Mouse (Mus musculus) layer of hippocampus, adult 9-10 months (tissue): ENCODE data around the gene Ppp1r12c.

Experiments
- DNase-seq: peaks from one replicate; pipeline ENCODE4 v3.0.0; 2022; ENCODE audit warnings: low spot score

Gene Ppp1r12c

GRCm38 (mm10) chr7:4516332-4517050 lies 15.0 kb upstream of the Ppp1r12c start, which contains the start of gene Tnnt1:
TSS of gene Tnnt1 (minus strand) at chr7:4516382.
- DNase-seq, result no peak

DNA sequence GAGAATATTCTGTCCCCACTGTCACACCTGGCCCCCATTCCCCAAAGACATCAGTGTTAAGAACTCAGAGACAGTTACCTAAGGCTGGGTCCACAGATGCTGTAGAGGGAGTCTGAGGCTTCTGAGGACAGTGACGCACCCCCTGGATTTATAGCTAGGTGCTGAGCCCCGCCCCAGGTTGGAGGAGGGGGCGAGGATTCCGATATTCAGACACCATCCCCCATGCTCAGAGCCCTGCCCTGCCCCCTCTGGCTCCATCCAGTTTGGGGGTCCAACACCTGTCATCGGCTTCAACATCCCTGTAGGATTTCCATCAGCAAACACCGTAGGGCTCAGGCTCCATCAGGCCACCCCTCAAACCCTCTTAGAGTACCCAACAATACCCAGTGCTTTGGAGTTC lies 14.4 kb upstream of the Ppp1r12c start:
- no peak for DNase-seq

DNA sequence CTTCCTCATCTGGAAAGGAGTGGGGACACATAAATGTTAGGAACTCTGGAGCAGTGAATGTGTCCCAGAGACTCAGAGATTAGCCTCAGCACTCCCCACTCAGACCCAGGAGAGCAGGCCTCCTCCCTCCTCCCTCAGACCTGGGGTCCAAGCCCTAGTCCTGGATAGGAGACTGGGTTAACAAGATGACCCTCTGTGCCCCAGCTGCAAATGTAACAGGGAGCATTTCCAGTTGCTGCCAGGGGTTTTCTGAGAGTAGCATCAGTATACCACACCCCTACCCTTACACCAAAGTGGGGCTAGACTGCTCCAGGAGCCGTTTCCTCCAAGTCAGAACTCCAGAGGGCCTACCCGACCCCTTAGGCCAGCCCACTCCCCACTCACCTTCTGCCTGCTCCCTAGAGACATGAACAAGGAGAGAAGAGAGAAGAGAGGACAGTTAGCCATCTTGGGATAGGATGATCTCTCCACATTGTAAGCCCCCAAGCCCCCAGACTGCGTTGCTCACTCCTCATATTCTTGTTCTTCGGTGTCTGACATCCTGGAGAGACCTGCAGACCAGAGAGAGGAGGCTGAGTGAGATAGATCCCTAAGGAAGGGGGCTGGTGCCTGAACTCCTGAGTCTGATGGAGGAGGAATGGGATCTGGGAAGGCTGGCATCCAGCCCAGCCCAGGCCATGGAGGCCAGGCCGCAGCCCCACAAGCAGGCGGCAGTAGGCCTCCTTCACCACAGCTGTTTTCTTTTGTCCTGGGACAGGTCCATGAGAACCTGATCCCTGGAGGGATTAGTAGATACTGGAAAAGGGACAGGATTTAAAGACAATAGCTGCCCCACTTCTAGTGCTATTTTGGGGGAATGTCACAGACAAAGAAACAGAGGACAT lies 12.6 kb upstream of the Ppp1r12c start:
- no peak for DNase-seq

DNA sequence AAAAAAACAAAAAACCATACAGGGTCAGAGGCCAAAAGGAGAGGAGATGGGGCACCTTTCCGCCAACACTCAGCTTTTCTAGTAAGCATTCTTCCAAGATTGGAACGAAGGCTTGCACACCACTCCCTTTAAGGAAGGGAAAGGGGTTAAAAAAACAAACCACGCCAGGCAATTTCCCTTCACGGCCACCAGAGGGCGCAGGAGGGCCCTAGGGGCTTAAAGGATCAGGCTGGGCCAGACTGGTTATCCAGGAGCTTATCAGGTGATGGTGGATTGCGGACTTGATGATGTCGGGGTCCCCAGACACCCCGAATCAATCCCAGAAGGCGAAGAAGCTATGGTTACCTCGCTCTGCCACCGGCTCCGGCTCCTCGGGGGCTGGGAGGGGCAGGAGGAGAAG lies 11.8 kb upstream of the Ppp1r12c start:
- DNase-seq, result no peak

DNA sequence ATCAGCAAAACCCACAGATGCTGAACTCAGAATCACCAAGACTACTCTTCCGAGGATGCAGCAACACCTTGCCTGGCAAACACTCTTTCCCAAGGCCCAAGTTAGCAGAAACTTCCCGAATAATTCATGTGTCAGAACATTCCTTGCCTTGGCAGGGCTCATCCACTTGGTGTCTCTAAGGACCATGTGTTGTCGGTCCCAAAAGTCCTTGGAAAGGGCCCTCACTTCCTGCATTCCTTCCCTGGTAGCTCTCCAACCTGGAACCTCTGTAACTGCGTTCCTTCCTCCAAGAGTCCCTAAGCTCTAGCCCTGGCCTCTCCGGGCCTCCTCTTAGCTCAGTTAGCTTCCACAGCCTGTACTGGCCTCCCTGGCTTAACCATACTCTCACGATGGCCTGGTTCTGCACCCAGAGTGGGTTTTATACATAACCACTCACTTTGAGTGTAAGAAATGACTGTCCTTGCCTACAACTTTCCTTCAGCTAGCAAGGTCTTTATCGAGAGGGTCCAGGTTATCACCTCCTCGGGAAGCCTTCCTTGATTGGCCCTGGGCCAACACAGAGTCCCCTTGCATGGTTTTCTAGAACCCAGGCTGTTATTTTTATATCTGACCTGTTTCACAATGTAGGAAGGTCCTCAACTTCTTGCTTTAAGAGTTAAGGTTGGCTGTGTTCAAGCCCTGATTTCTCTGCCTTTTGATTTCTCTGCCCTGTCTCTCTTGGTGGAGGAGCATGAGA lies 10.2 kb upstream of the Ppp1r12c start:
- no peak for DNase-seq

- DNase-seq, result no peak
These were observed 8.6 kb upstream of the Ppp1r12c start for GRCm38 (mm10) chr7:4509863-4510608.

- DNase-seq, result no peak
These were observed 7.2 kb upstream of the Ppp1r12c start for GRCm38 (mm10) chr7:4508739-4509116.

DNA sequence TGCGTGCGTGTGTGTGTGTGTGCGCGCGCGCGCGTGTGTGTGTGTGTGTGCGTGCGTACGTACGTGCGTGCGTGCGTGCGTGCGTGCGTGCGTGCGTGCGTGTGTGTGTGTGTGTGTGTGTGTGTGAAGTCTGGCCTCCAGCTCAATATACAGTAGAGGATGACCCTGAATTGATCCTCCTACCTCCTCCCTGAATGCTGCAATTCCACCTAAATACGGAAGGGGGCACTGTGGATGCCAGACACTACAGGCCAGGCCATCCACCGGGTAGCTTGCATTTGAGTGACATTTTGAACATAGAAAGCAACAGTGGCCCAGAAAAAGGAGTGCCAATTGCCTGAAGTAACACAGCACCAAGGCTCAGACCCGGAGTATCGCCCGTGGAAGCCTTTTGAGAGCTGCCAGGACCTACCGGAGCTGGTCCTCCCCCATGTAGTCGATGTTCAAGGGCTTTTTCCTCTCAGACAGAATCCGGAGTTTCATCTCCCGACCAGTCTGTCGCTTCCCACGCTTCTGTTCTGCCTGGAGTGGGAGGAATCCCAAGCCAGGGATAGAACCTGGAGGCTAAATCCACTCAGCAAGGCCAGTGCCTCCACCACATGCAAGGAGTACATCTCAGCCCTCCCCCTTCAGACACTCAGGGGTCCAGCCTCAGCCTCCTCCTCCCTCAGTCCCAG lies 6.7 kb upstream of the Ppp1r12c start:
- DNase-seq, result no peak

DNA sequence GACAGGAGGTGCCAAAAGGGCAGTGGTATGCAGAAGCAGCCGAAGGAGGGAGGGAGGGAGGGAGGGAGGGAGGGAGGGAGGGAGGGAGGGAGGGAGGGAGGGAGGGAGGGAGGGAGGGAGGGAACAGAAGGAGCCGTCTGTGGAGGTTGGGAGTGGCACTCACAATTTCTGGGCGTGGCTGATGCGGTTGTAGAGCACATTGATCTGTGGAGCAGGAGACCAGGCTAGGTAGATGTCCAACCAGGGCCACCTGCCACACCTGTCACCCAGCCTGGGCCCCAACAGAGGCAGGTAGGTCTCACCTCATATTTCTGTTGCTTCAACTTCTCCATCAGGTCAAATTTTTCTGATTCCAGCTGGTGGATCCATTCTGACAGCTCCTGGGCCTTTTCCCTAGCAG lies 5.7 kb upstream of the Ppp1r12c start:
- no peak for DNase-seq

GRCm38 (mm10) chr7:4504646-4505435 lies 3.4 kb upstream of the Ppp1r12c start:
- no peak for DNase-seq

DNA sequence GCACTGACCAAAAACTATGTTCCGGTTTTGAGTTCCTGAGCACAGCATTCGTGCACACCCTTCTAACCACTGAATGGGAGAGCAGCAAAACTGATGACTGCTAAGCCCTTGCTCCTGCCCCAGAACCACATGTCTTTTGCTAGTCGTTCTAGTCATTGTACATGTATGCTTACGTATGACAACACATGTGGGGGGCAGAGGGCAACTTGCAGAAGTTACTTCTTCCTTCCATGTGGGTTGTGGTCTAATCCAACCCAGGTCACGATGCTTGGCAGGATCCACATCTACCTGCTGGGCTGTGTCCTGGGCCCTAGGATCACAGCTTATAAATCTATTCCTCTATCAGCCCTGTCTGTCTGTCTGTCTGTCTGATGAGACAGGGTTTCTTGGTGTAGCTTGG lies 2.4 kb upstream of the Ppp1r12c start:
- no peak for DNase-seq

- DNase-seq, result no peak
These were observed 1.6 kb upstream of the Ppp1r12c start for GRCm38 (mm10) chr7:4503100-4503499.

- peak; percentile 84 for DNase-seq
These were observed 1.1 kb upstream of the Ppp1r12c start for GRCm38 (mm10) chr7:4502421-4503090.

DNA sequence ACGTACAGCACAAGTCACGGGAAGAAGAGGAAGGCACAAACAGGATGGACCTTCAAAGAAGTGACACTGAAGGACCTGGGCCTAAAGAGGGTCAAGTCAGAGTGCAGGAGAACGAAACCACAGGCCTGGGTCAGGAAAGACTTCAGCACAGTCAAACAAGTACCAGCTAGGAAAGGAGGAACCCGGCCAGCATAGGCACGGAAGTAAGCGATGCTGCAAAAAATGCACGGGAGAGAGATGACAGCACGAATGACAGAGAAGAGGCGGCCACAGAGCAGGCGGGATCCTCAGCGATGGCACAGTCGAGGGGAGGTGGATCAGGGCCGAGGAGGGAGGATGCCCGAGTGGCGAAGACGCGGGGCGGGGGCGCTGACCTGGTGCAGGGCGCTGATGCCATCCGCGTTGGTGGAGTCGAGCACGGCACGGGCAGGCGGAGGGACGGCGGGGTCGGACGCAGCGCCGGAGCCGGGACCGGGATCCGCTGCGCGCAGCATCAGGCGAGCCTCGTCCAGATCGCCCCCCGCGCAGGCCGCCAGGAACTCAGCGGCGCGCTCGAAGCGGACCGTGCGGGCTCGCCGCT lies 498 bp downstream of the Ppp1r12c start:
- DNase-seq, result no peak

DNA sequence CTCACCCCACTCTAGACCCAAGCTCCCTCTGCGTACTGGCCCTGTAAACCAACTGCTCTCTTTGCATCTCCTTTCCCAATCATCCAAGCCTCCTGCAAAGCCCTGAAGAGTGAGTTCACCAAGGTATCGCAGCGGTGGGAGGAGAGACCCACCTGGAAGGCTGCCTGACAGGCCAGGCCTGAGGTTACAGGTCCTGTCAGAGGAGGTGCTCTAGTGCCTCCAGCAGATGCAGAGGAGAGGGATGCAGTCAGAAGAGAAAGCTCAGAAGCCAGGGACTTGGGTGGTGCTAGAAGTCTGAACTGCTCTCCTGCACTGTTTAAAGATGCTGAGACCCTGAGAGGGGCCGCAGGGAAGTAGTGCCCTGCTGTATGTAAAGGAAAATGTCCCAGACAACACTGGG lies 2.4 kb downstream of the Ppp1r12c start:
- DNase-seq, result no peak

- no peak for DNase-seq
These were observed 3.2 kb downstream of the Ppp1r12c start for GRCm38 (mm10) chr7:4498251-4498650.

DNA sequence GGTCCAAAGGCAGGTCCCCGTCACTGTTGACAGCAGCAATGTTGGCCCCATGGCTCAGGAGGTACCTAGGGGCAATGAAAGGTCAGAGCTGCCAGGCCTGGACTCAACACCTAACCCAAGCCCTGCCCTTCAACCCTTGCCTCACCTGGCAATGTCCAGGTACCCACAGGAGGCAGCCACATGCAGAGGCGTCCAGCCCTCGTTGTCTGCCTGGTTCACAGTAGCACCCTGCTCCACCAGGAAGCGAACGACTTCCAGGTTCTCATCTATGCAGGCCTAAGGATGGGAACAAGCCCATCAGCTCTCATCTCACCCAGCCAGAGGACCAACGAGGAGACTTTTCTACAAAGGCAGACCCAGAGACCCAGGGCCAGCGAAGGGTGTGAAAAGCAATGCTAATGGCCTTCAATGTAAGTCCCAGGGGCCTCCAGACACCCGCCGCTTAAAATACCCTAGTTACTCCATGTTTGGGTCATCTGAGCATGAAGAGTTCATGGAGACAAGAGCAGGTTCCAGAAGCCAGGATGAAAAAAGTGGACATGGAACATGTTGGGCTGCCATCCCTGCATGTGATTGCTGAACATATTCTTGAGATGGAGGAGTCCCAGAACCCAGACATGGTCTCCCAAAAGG lies 4.1 kb downstream of the Ppp1r12c start:
- DNase-seq, result no peak

- no peak for DNase-seq
These were observed 5.0 kb downstream of the Ppp1r12c start for GRCm38 (mm10) chr7:4496468-4496867.

DNA sequence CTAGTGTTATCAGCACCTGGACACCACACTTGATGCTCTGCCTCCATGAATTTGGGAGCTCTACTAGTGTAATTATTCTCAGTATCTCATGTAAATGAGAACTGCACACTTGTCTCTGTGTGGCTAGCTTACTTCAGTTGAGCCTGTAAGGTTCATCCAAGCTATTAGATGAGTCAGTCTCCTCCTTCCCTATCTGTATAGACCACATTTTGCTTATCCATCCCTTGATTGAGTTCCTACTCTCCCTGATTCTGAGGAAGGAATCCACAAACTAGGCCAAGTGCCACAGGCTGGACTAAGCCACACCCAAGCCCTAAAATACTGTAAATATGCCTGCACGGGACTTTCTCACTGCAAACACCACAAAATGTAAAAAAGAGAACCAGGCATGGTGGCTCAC lies 7.5 kb downstream of the Ppp1r12c start:
- DNase-seq, result no peak
